Mouse (Mus musculus): ENCODE results near the gene Lias.
A peak's percentile ranks its signal among the peaks of the same experiment; 100 is the strongest.

Lias gene

DNA sequence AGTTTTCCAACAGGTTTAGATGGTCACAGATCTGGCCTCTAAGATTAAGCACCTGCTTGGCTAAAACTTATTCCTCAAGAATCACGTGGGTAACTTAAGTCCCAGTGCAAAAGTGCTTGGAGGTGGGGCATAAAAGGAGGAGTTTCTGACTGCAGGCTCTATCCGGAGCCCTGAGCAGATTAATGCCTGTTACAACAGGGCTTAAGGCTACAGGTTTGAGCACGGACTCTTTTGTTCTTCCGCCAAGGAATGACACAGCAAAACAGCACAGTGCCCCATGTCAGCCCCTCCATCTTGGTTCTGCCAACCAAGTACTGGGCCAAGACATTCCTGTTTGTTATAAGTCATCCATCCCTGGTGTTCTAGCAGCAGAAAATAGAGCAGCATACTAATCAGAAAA, 37.0 kb downstream of the Lias start:
- no peak for DNase-seq

DNA sequence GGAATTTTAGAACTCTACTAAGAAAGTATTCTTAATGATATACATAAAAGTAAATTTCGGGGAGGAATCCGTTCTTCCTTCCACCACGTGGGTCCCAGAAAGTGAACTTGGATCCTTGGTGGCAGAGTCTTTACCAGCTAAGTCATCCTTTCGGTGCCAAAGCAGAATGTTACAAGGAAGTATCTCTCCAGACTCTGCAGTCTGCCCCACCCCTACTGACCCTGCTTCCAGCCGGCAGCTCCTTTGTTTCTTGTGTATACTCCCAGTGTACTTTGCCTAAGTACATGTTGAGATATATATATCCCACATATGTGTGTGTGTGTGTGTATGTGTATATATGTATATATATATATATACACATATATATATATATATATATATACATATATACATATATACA, 38.1 kb downstream of the Lias start:
- DNase-seq = no peak

DNA sequence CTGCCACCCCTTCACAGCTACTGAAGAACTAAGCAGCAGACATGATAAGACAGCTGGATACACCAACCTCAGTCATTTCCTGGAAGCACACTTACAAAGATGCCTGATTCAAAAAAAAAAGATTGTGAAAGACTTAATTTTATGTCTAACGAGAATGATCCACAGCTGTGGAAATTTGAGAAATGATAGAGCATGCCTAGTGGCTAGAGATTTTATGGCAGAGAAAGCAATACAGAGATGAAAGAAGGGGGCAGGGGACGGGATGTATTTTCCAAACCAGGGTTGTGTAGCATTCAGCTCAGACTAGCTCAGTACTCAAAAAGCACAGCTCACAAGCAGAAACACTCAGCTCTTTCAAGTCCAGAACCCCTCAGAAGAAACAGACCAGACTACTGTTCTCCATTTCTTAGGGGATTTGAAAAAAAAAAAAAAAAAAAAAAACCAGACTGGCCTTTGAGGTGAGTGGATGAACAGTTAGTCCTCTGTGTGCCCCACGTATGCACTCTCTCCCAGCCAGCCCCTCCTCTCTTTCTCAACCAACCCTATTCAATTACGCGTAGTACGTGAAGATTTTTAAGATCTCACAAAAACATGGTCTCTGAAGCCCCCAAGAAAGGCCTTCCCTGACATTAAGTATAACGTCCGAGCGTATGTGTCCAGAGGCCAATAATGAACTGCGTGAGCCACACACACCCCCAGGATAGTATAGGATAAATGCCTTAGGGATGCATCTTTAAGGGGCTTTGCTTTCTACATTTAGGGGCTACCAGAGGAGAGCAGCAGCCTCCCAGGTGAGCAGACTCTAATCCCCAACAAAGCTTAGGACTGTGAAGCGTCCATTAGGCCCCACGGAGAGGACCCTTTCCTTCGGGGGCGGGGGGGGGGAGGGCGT, 43.4 kb downstream of the Lias start:
- DNase-seq = peak; percentile 16 to 43

DNA sequence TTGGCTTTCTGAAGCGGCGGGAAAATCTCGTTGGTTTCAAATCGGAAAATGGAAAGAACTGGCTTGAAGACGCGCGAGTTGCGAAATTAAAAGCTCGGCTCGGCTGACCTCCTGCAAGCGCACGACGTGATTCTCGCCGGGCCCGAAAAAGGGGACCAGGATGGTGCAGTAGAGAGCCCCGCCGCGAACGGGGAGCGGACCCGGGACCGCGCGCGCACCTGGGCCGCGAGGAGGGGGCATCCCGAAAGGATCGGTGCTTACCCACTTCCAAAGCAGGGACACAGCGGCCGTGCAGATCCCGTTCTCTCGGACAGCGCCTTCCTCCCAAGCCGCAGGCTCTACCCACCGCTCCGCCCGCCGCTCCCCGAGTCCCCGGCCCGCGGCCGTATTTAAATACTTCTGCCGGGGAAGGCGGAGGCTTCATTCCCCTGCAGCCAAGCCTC, 44.1 kb downstream of the Lias start:
- no peak for DNase-seq

DNA sequence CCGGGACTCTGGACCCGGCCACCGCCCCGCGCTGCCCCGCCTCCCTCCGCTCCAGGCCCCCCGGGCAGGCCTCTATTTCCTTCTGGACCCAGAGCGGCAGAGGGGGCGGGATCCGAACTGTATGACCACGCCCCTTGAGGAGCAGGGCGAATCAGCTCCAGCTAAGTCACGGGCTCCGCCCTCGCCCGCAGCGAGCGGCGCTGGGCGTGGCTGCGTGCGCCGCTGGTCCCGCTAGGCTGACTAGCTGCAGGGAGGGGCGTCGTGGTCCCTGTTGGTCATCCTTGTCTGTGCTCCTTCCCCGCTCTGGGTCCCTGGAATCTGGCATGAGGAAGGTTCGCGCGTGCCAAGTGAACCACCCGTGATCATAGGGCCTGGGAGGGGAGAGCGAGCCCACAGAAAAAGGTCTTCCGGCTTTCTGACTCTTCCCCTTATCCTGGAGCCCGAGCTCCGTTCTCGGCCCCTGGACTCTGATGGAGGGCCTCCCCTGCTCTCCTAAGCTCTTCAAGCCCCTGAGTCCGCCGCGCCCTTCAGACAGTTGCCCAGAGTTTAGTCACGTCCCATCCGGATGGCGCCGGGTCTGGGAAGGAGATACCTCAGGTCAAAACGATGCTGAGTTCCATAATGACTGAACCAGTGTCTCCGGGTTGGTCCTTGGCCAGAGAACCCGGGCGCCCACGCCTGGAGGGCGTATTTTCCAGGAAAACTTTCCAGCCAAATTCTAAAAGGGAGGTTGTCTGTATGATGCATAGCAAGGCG, 44.7 kb downstream of the Lias start, which contains the start of gene Ugdh:
Ugdh (minus strand) TSS at position 144 of the 756 bp plus-strand sequence.
- DNase-seq = peak; percentile 97 to 98

DNA sequence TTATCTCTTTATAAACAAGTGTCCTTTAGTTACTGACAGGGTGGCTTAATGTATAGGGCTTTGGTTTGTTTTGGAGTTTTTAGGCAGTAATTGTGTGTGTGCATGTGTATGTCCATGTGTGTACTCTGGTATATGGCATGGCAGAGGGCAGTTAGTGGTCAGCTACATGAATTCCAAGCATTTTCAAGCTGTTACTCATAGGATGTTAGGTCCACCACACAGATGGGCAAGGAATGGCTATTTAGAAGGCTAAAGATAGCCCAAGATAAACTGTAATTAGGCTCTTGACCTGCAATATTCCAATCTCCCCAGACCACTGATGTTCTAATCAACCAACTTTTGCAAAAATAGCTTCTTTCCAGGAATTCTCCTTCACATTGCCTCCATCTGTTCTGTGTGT, 46.7 kb downstream of the Lias start:
- DNase-seq = no peak

DNA sequence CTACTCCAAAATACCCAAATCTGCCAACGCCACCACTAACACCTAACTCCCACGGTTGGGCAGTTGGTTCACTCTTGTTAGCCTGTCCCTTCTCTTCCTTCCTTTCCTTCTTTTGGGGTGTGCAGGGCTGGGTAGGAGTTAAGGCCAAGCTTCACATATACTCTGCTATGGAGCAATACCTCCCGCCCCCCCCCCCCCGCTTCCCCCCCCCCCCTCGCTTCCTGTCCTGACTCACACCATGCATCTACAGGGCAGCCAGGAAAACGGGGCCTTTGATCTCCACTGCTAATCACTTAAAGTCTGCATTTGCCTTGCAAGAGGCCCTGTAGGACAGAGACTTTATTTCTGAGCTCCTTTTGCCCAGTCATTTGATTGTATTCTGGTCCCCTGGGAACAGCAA, 53.7 kb downstream of the Lias start:
- DNase-seq = no peak

DNA sequence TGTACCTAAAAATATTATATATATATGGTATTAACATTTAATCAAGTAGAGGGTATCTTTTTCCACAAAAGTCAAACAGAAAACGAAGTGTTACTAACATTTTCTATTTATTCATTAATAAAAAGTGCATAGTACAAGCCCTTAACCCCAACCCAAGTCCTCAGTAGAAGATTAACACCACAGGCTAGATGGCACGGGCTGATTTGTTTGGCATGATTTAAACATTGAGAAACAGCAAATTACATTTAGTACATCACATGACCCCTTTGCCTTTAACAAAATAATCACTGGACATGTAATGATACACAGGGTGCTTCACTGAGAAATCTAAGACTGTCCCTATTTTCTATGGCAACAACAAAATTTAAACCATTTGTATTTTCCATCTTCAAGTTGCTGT, 55.5 kb downstream of the Lias start:
- no peak for DNase-seq

DNA sequence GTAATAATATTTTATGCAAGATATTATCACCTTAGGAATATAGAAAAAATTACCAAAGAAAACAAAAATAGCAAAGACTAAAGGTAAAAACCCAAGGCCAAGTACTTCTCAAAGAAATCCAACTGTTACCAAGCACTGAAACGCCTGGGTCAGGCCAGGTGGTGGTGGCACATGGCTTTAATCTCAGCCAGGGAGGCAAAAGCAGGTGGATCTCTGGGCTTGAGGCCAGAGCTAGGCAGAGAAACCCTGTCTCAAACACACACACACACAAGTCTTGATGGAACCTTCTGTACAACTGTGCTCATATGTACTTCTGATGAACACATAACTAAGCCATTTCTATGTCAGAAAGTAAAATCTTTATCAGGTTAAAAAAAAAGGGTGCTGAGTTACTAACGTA, 56.5 kb downstream of the Lias start:
- DNase-seq = peak; percentile 81 to 84

DNA sequence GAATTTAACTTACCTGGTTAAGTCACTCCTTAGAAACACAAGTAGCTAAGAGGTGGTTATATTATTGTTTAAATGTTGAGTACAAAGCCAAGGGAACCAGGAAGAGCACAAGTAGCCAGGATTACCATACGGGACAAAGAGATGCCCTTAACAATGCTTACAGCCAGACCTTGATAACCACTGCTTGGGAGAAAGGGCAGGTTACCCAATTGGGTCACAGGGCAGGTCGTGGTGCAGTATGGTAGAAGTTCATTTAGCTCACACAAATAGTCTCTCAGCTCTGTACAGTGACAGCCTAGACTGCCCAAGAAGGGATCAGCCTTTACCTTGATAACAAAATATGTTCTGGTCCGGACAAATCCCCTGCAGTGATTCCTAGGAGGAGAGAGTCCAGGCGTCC, 57.6 kb downstream of the Lias start:
- no peak for DNase-seq

DNA sequence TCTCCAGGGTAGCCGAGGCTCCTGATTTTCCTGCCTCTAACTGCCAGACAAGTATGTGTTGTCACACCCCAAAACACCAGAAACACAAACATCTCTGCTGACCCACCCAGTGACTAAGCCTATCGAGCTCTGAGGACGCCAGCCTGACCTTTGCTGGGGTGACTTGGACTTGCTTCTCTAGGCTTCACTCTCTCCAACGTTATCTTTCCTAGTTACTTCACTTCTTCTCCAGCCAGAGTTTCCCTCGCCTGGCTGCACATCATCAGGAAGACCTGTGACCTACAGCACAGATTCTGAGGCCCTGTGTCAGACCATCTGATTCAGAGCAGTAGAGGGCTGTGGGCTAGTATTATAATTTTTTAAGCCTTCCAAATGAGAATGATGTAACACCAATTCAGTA, 63.5 kb downstream of the Lias start:
- no peak for DNase-seq

DNA sequence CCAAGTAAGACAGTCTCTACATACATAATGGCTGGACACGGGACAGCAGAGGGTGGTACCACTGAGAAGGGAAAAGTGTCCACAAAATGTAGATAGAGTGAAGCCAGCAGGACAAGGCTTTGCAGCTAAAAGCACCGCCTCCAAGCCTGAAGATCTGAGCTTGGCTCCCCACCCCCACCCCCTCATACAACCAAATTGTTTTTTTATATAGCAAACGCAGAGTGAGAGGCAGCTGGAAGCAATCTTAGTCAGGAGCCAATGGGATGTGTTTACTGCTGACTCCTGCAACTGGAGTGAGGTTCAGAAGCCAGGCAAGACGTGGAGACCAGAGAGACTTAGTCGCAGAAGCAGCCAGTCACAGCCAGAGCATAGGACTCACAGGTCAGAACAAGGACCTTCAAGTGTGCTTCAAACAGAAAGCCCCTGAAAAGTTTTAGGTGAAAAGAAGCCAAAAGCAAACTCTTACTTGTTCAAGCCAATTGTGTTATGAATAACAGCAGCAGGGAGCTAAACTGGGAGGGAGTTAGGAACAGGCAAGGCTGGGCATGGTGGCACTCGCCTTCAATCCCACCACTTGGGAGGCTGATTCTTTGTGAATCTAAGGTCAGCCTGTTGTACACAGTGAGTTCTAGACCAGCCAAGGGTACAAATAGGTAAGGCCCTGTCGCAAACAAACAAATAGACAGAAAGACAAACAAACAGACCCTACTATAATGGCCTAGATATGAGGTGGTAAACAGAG, 66.0 kb downstream of the Lias start:
- DNase-seq = no peak

DNA sequence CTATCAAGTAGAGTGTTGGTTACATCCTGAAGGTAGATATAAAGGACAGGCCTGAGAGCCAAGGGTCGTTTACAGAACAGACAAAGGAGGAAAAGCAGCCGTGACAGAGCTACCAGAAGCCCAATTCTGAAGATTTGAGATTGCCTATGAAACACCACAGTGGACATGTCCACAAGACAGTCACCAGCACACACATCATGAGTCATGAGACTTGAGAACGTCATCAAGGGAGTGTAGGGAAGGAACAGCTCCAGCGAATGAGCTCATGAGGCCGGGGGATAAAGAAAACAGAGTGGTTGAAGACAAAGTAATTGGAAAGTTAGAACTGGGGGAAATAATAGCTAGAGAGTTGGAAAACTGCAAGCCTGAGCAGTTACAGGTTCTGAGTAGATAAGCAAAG, 66.5 kb downstream of the Lias start:
- no peak for DNase-seq

DNA sequence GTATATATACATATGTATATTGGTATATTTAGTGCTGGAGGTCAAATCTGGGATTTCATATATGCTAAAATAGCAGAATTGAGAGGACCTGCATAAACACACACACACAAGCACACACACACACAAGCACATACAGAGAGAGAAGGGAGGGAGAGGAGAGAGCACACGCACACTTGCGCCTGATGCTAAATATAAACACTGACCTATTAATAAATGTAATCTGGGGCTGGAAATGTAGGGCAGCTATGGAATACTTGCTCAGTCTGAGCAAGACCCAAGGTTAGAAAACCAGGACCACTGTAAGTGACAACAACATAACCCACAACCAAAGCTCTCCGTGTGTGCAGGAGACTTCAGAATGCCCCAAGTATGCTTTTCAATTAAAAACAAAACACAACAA, 68.2 kb downstream of the Lias start:
- no peak for DNase-seq

All from cerebellum, postnatal 10 days (tissue).